Mouse (Mus musculus) E14TG2a.4 (cell line): Measurements from ENCODE around the gene Tmem140.

Experiments
- CTCF ChIP-seq: conservative IDR thresholded peaks from 2 replicates; pipeline ENCODE4 v1.5.1; 2014; ENCODE audit warnings: low read length
- NANOG ChIP-seq: IDR thresholded peaks from 2 replicates; pipeline ENCODE4 v1.6.1; 2014; ENCODE audit warnings: borderline replicate concordance, low read length, mixed read lengths
- POU5F1 ChIP-seq: IDR thresholded peaks from 2 replicates; pipeline ENCODE4 v1.6.1; 2014; ENCODE audit warnings: low read length, borderline replicate concordance

DNA sequence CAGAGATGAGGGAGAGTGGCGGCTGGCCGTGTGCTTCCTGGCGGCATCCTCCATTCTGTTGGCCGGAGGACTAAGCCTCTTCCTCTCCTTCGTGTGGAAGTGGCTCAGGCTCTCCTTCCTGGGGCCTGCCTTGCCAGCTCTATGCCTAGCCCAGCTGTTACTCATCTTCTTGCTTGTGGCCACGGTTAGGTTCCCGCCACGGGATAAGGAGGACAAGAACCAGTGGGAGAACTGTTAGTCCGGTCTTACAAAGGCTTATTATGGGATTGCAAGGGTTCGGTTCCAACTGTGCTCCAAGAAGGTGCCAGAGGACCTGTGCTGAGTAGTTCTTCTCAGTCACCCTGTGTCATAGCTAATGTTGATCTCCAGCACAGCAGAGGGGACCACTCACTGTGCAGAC lies 9.9 kb downstream of the Tmem140 start:
- TF ChIP-seq CTCF: no peak
- no peak for TF ChIP-seq NANOG
- TF ChIP-seq POU5F1: no peak
